Mouse (Mus musculus): ENCODE data around the gene Atg4b. TPM values are rescaled to one million over a fixed set of nuclear protein-coding genes. Genes with fewer than 3 reads are reported as not detected.

Atg4b gene
- polyA plus RNA-seq (2015; fragmentation: Nextera tagmentation; extraction: Ambion mirVana) = 64.6 and 76.8 TPM in 2 replicates

DNA sequence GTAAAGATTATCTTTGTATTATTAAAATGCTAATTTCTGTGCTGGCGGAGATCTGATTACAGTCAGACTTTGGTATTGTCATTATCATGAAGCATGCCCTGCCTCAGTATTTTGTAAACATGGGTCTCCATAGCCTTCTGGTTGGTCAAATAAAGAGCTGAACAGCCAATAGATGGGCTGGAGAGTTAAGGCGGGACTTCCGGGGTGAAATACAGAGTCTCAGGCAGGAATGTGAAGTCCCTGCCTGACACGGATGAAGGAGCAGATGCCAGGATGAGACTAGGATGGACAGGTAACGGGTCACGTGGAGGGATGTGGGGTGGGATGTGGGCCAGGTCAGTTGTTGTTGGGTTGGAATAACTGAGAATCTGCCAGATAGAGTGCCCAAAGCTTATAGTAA, at the start of gene Atg4b:
Atg4b (plus strand) TSS at position 211 of the 400 bp plus-strand sequence.
- no peak within 1 kb of the TSS for H3K9ac ChIP-seq
- H3K27me3 ChIP-seq = no peaks in the 10 kb centered on the region
- H3K4me2 ChIP-seq = no peak within 1 kb of the TSS
- H3K9me3 ChIP-seq (replicated peaks) = no peaks in the 10 kb centered on the region
- H3K36me3 ChIP-seq = peaks cover 24% of the 10 kb centered on the region
- WGBS (ENCODE audit: insufficient replicate concordance) = 81% methylated on average over 6 of the region's 6 CpGs
- H3K4me3 ChIP-seq (replicated peaks) = no peak within 1 kb of the TSS
- ATAC-seq (ENCODE audit: low read depth) (no peak), DNase-seq (no peak)
- H3K4me1 ChIP-seq (replicated peaks) = peaks cover 40% of the 10 kb centered on the region
- no peak within 1 kb of the TSS for H3K27ac ChIP-seq

GRCm38 (mm10) chr1:93702106-93702505, 49.2 kb upstream of the Atg4b start:
- H3K27me3 ChIP-seq = no peaks in the 10 kb centered on the region
- H3K4me3 ChIP-seq (replicated peaks) = no peak overlapping the region
- peaks cover 20% of the 10 kb centered on the region for H3K36me3 ChIP-seq
- H3K9me3 ChIP-seq (replicated peaks) = no peaks in the 10 kb centered on the region
- 41% methylated on average over 1 of the region's 1 CpGs for WGBS (ENCODE audit: insufficient replicate concordance)
- ATAC-seq (ENCODE audit: low read depth) (no peak), DNase-seq (no peak)
- no peaks in the 10 kb centered on the region for H3K4me1 ChIP-seq (replicated peaks)
- no peak overlapping the region for H3K9ac ChIP-seq
- no peak overlapping the region for H3K27ac ChIP-seq
- no peak overlapping the region for H3K4me2 ChIP-seq

- peaks cover 20% of the 10 kb centered on the region for H3K36me3 ChIP-seq
- no peak overlapping the region for H3K9ac ChIP-seq
- 80% methylated on average over 10 of the region's 10 CpGs for WGBS (ENCODE audit: insufficient replicate concordance)
- no peaks in the 10 kb centered on the region for H3K4me1 ChIP-seq (replicated peaks)
- DNase-seq (no peak), ATAC-seq (ENCODE audit: low read depth) (no peak)
- H3K27me3 ChIP-seq = no peaks in the 10 kb centered on the region
- no peak overlapping the region for H3K27ac ChIP-seq
- no peak overlapping the region for H3K4me3 ChIP-seq (replicated peaks)
- no peak overlapping the region for H3K4me2 ChIP-seq
- H3K9me3 ChIP-seq (replicated peaks) = no peaks in the 10 kb centered on the region
These were observed 47.7 kb upstream of the Atg4b start for GRCm38 (mm10) chr1:93703472-93704048.

- H3K36me3 ChIP-seq = peaks cover 20% of the 10 kb centered on the region
- ATAC-seq (ENCODE audit: low read depth) (no peak), DNase-seq (no peak)
- no peaks in the 10 kb centered on the region for H3K4me1 ChIP-seq (replicated peaks)
- H3K27ac ChIP-seq = no peak overlapping the region
- no peak overlapping the region for H3K4me2 ChIP-seq
- no peak overlapping the region for H3K4me3 ChIP-seq (replicated peaks)
- no peaks in the 10 kb centered on the region for H3K9me3 ChIP-seq (replicated peaks)
- H3K9ac ChIP-seq = no peak overlapping the region
- no peaks in the 10 kb centered on the region for H3K27me3 ChIP-seq
- 84% methylated on average over 9 of the region's 9 CpGs for WGBS (ENCODE audit: insufficient replicate concordance)
These were observed 47.0 kb upstream of the Atg4b start for GRCm38 (mm10) chr1:93704341-93704740.

GRCm38 (mm10) chr1:93705389-93705788, 45.9 kb upstream of the Atg4b start:
- ATAC-seq (ENCODE audit: low read depth) (no peak), DNase-seq (no peak)
- WGBS (ENCODE audit: insufficient replicate concordance) = 61% methylated on average over 3 of the region's 3 CpGs
- H3K27ac ChIP-seq = no peak overlapping the region
- H3K4me3 ChIP-seq (replicated peaks) = no peak overlapping the region
- no peak overlapping the region for H3K4me2 ChIP-seq
- no peaks in the 10 kb centered on the region for H3K27me3 ChIP-seq
- H3K36me3 ChIP-seq = peaks cover 20% of the 10 kb centered on the region
- no peaks in the 10 kb centered on the region for H3K9me3 ChIP-seq (replicated peaks)
- H3K4me1 ChIP-seq (replicated peaks) = 0 out of 2 replicates have a peak, but pooled peaks cover 2% of the 10 kb centered on the region
- no peak overlapping the region for H3K9ac ChIP-seq

GRCm38 (mm10) chr1:93716166-93716565, 35.1 kb upstream of the Atg4b start:
- H3K27ac ChIP-seq = no peak overlapping the region
- ATAC-seq (ENCODE audit: low read depth) = no peak

DNA sequence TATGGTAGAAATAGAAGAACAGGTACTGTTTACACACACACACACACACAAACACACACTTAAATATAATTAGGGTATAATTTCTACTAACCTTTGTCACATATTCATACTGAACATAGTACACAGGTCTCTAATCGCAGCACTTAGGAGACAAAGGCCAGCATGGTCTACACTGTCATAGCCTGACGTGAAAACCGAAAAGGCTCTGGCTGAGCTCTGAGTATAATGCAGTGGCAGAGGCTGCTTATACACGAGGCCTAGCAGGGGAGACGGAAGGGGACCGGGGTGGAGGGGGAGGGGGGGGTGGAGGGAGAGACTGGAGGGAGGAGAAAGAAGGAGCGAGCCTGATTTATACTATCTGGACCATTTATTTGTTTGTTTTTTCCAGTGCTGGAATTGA, 29.7 kb upstream of the Atg4b start:
- Histone ChIP-seq H3K4me1 (replicated peaks) (no peaks in the 10 kb centered on the region), H3K36me3 (peaks cover 23% of the 10 kb centered on the region; the same call in 1 of the 2 replicates), H3K27me3 (no peaks in the 10 kb centered on the region), H3K9me3 (replicated peaks) (no peaks in the 10 kb centered on the region), H3K9ac (no peak overlapping the region), H3K4me3 (replicated peaks) (no peak overlapping the region), H3K4me2 (no peak overlapping the region), H3K27ac (no peak overlapping the region)
- 73% methylated on average over 7 of the region's 7 CpGs for WGBS (ENCODE audit: insufficient replicate concordance)
- no peak for DNase-seq
- no peak for ATAC-seq (ENCODE audit: low read depth)

More at GRCm38 (mm10) chr1:93716166-93716565, 35.1 kb upstream of the Atg4b start:
- no peak overlapping the region for H3K4me3 ChIP-seq (replicated peaks)
- H3K36me3 ChIP-seq = peaks cover 24% of the 10 kb centered on the region
- H3K27me3 ChIP-seq = no peaks in the 10 kb centered on the region
- H3K9ac ChIP-seq = no peak overlapping the region
- no peaks in the 10 kb centered on the region for H3K9me3 ChIP-seq (replicated peaks)
- 66% methylated on average over 2 of the region's 2 CpGs for WGBS (ENCODE audit: insufficient replicate concordance)
- DNase-seq = no peak
- no peaks in the 10 kb centered on the region for H3K4me1 ChIP-seq (replicated peaks)
- no peak overlapping the region for H3K4me2 ChIP-seq

- Histone ChIP-seq H3K9me3 (replicated peaks) (no peaks in the 10 kb centered on the region), H3K4me3 (replicated peaks) (no peak overlapping the region), H3K4me2 (no peak overlapping the region), H3K9ac (no peak overlapping the region), H3K27ac (no peak overlapping the region), H3K4me1 (replicated peaks) (no peaks in the 10 kb centered on the region), H3K36me3 (peaks cover 12% of the 10 kb centered on the region; the same call in 1 of the 2 replicates), H3K27me3 (no peaks in the 10 kb centered on the region)
- no peak for ATAC-seq (ENCODE audit: low read depth)
- WGBS (ENCODE audit: insufficient replicate concordance) = 71% methylated on average over 3 of the region's 3 CpGs
- no peak for DNase-seq
These were observed 26.7 kb upstream of the Atg4b start for GRCm38 (mm10) chr1:93724623-93725022.

DNA sequence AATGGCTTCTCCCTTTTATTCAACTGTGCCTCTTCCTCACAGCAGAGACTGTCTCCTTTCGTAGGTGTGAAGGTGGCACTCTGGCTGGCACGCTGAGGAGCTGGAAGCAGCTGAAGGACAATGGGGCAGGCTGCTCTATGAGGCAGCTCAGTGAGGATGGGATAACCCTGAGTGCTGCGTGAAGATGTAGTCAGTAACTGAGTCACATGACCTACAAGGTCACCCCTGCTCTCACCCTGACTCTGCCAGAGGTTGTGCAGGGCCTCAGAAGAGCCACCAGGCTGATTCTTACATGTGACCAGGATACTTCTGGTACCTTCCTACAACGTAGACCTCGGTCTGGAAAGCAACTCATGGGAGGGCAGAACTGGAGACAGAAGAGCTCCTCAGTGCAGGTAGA, 25.6 kb upstream of the Atg4b start:
- no peak for DNase-seq

GRCm38 (mm10) chr1:93726116-93726515, 25.2 kb upstream of the Atg4b start:
- ATAC-seq (ENCODE audit: low read depth) (no peak), DNase-seq (no peak)
- H3K9ac ChIP-seq = no peak overlapping the region
- peaks cover 10% of the 10 kb centered on the region; the same call in 1 of the 2 replicates for H3K36me3 ChIP-seq
- H3K9me3 ChIP-seq (replicated peaks) = no peaks in the 10 kb centered on the region
- no peaks in the 10 kb centered on the region for H3K4me1 ChIP-seq (replicated peaks)
- H3K4me3 ChIP-seq (replicated peaks) = no peak overlapping the region
- H3K4me2 ChIP-seq = no peak overlapping the region
- H3K27ac ChIP-seq = no peak overlapping the region
- WGBS (ENCODE audit: insufficient replicate concordance) = 70% methylated on average over 3 of the region's 3 CpGs
- no peaks in the 10 kb centered on the region for H3K27me3 ChIP-seq

More for the DNA sequence above, 25.6 kb upstream of the Atg4b start:
- no peak overlapping the region for H3K4me3 ChIP-seq (replicated peaks)
- no peak overlapping the region for H3K27ac ChIP-seq
- no peak for ATAC-seq (ENCODE audit: low read depth)
- H3K36me3 ChIP-seq = peaks cover 10% of the 10 kb centered on the region; the same call in 1 of the 2 replicates
- no peaks in the 10 kb centered on the region for H3K9me3 ChIP-seq (replicated peaks)
- no peak overlapping the region for H3K9ac ChIP-seq
- no peak overlapping the region for H3K4me2 ChIP-seq
- 83% methylated on average over 5 of the region's 5 CpGs for WGBS (ENCODE audit: insufficient replicate concordance)
- no peaks in the 10 kb centered on the region for H3K27me3 ChIP-seq
- no peaks in the 10 kb centered on the region for H3K4me1 ChIP-seq (replicated peaks)

DNA sequence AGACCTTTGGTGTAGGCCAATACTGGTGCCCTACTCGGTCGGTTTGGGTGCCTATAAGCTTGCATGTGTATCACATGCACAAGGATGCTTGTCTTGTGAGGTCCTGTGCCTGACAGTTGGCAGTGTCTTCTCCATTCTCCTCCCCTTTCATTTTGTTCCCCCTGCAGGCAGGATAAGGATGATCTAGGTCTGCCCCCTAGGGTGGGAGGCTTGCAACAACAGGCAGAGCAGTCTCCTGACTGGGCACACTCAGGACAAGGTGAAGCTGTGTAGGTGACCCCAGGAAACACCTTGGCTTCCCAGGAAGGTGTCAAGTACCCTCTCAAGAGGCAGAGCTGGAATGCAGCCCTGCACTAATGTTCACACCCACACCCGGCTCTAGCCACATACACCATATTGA, 24.3 kb upstream of the Atg4b start:
- DNase-seq (peak; percentile 35), ATAC-seq (ENCODE audit: low read depth) (peak; percentile 45; the same call in 1 of the 2 replicates)
- H3K4me3 ChIP-seq (replicated peaks) = no peak overlapping the region
- WGBS (ENCODE audit: insufficient replicate concordance) = 56% methylated on average over 3 of the region's 3 CpGs
- no peak overlapping the region for H3K27ac ChIP-seq
- H3K4me1 ChIP-seq (replicated peaks) = peaks cover 3% of the 10 kb centered on the region
- peaks cover 10% of the 10 kb centered on the region; the same call in 1 of the 2 replicates for H3K36me3 ChIP-seq
- no peaks in the 10 kb centered on the region for H3K27me3 ChIP-seq
- H3K9me3 ChIP-seq (replicated peaks) = no peaks in the 10 kb centered on the region
- no peak overlapping the region for H3K4me2 ChIP-seq
- H3K9ac ChIP-seq = no peak overlapping the region

DNA sequence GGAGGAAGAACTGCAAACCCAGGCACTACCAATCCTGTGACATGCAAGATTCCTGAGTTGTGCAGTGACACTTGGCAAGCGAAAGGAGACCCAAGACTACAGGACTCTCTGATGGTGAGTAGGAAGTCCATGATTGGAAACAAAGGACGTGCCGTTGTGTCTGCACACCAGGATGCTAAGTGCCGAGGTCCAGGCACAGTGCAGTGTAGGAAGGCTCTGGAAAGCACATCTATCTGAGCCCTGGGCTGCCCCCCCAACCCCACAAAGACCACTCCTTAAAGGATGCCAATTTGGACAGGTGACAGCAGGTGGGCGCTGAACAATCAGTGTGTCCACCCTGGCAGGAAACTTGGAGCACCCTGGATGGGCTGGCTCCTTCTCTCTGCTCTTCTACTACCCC, 20.2 kb upstream of the Atg4b start:
- 70% methylated on average over 5 of the region's 5 CpGs for WGBS (ENCODE audit: insufficient replicate concordance)
- no peaks in the 10 kb centered on the region for H3K9me3 ChIP-seq (replicated peaks)
- no peaks in the 10 kb centered on the region for H3K36me3 ChIP-seq
- no peak overlapping the region for H3K4me3 ChIP-seq (replicated peaks)
- H3K4me2 ChIP-seq = no peak overlapping the region
- H3K27me3 ChIP-seq = no peaks in the 10 kb centered on the region
- H3K9ac ChIP-seq = no peak overlapping the region
- no peak overlapping the region for H3K27ac ChIP-seq
- DNase-seq = no peak
- peaks cover 9% of the 10 kb centered on the region for H3K4me1 ChIP-seq (replicated peaks)
- ATAC-seq (ENCODE audit: low read depth) = no peak

All from liver, embryonic 13.5 days (tissue).